Mouse (Mus musculus) hindbrain, embryonic 11.5 days (tissue): ENCODE data around the gene Nipa1. TPM values are rescaled to one million over a fixed set of nuclear protein-coding genes. Genes with fewer than 3 reads are reported as not detected.
"Not testable (repeated sequence)": the region's sequence is repeated elsewhere in the genome, so short reads cannot be mapped to it uniquely, and the experiment has no call there.

Experiments
- ATAC-seq: fragments of 200-750 bp; cut with Nextera tagmentation; 2 replicates; pipeline ENCODE4 v1.8.0; 2017; ENCODE audit warnings: mild to moderate bottlenecking, moderate TSS enrichment, moderate library complexity; ENCODE audit not compliant: low FRiP score
- DNase-seq: peaks from one replicate; pipeline ENCODE4 v3.0.0-alpha.2; 2015; ENCODE audit warnings: low spot score
- H3K27ac ChIP-seq: fragments of 300-500 bp; sonication (generic); 2 replicates; pipeline ENCODE4 v1.5.1; 2014; ENCODE audit warnings: mild to moderate bottlenecking, low read depth, low read length
- H3K27me3 ChIP-seq: fragments of 300-500 bp; sonication (generic); 2 replicates; pipeline ENCODE4 v1.6.1; 2014; ENCODE audit warnings: mild to moderate bottlenecking, low read length, moderate library complexity, mixed read lengths; ENCODE audit not compliant: control insufficient read depth, insufficient read depth
- H3K36me3 ChIP-seq: fragments of 300-500 bp; sonication (generic); 2 replicates; pipeline ENCODE4 v1.6.1; 2014; ENCODE audit warnings: mild to moderate bottlenecking, low read length, moderate library complexity, mixed read lengths; ENCODE audit not compliant: control insufficient read depth, insufficient read depth
- H3K4me1 ChIP-seq: fragments of 300-500 bp; sonication (generic); replicated peaks from 2 replicates; pipeline ENCODE4 v1.6.1; 2014; ENCODE audit warnings: low read length, mixed read lengths; ENCODE audit not compliant: control insufficient read depth, insufficient read depth
- H3K4me2 ChIP-seq: fragments of 300-500 bp; sonication (generic); replicated peaks from 2 replicates; pipeline ENCODE4 v1.6.1; 2014; ENCODE audit warnings: mild to moderate bottlenecking, low read depth, low read length
- H3K4me3 ChIP-seq: fragments of 300-500 bp; sonication (generic); 2 replicates; pipeline ENCODE4 v1.5.1; 2014; ENCODE audit warnings: low read depth, low read length
- H3K9ac ChIP-seq: fragments of 300-500 bp; sonication (generic); 2 replicates; pipeline ENCODE4 v1.6.1; 2014; ENCODE audit warnings: low read depth, low read length
- H3K9me3 ChIP-seq: fragments of 300-500 bp; sonication (generic); 2 replicates; pipeline ENCODE4 v1.6.1; 2016; ENCODE audit warnings: low read length; ENCODE audit not compliant: control insufficient read depth
- WGBS: fragments of 180-500 bp; shearing (Covaris S2); extraction: QIAGEN DNeasy Blood & Tissue Kit; methylation state at CpG from one replicate; pipeline ENCODE4 v1.1.7; 2014; 5-methylcytosine and 5-hydroxymethylcytosine counted together
- polyA plus RNA-seq: library from polyadenylated mRNA; unstranded; fragments of >200 nt; fragmentation: Nextera tagmentation; extraction: Ambion mirVana; gene quantifications from 2 replicates; pipeline ENCODE4 v1.2.1, GENCODE M21; 2014

Gene Nipa1
- polyA plus RNA-seq, 1 experiment from 2014 or later: 11.1 TPM

- Histone ChIP-seq H3K27me3 (no peaks in the 10 kb centered on the region), H3K27ac (no peak overlapping the region), H3K4me1 (no peaks in the 10 kb centered on the region), H3K36me3 (no peaks in the 10 kb centered on the region), H3K4me3 (no peak overlapping the region), H3K9ac (no peak overlapping the region), H3K4me2 (no peak overlapping the region), H3K9me3 (no peaks in the 10 kb centered on the region)
- ATAC-seq (no peak), DNase-seq (no peak)
- 91% methylated on average over 6 of the region's 6 CpGs for WGBS
These were observed 4.6 kb downstream of the Nipa1 start for GRCm38 (mm10) chr7:56015172-56015571.

DNA sequence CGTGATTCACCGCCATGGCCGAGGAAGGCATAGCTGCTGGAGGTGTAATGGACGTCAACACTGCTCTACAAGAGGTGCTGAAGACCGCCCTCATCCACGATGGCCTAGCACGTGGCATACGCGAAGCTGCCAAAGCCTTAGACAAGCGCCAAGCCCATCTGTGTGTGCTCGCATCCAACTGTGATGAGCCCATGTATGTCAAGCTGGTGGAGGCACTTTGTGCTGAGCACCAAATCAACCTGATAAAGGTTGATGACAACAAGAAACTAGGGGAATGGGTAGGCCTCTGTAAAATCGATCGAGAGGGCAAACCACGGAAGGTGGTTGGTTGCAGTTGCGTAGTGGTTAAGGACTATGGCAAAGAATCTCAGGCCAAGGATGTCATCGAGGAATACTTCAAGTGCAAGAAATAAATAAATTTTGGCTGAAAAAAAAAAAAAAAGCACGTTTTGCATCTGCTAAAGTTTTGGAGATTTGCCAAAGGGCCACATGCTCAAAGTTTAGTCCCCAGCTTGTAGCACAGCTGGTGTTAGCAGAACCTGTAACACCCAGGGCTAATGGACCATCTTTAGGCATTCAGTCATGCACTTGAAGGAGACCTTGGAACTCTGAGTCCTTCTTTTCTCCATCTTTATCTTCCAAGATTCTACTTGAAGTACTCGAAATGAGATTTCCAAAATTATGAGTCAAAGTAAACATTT, 5.6 kb downstream of the Nipa1 start:
- H3K4me1 ChIP-seq, H3K4me2 ChIP-seq, DNase-seq, H3K9me3 ChIP-seq, H3K27ac ChIP-seq, ATAC-seq, H3K36me3 ChIP-seq, H3K4me3 ChIP-seq, H3K9ac ChIP-seq, H3K27me3 ChIP-seq: not testable (repeated sequence)
- 90% methylated on average over 6 of the region's 18 CpGs for WGBS

- 96% methylated on average over 14 of the region's 14 CpGs for WGBS
- H3K36me3 ChIP-seq: no peaks in the 10 kb centered on the region
- ATAC-seq: no peak
- H3K27ac ChIP-seq: no peak overlapping the region
- H3K4me3 ChIP-seq: no peak overlapping the region
- DNase-seq: no peak
- H3K4me2 ChIP-seq: no peak overlapping the region
- H3K27me3 ChIP-seq: no peaks in the 10 kb centered on the region
- no peaks in the 10 kb centered on the region for H3K9me3 ChIP-seq
- H3K9ac ChIP-seq: no peak overlapping the region
- H3K4me1 ChIP-seq: no peaks in the 10 kb centered on the region
These were observed 6.3 kb downstream of the Nipa1 start for GRCm38 (mm10) chr7:56013261-56014001.

DNA sequence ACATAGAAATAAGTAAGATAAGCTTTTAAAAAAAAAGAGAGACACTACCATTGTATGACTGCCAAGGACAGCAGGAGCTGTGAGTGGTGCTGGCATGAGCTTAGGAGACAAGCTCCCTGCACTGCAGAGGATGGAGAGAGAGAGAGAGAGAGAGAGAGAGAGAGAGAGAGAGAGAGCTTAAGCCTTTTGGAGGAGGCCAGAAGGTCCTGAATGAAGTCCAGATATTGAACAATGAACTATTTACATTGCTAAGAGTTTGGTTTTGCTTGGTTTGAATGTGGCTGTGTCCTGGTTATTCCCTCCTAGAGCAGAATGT, 8.8 kb downstream of the Nipa1 start:
- no peaks in the 10 kb centered on the region for H3K4me1 ChIP-seq
- H3K27ac ChIP-seq: no peak overlapping the region
- no peaks in the 10 kb centered on the region for H3K36me3 ChIP-seq
- H3K9me3 ChIP-seq: no peaks in the 10 kb centered on the region
- H3K27me3 ChIP-seq: no peaks in the 10 kb centered on the region
- no peak overlapping the region for H3K4me2 ChIP-seq
- no peak overlapping the region for H3K4me3 ChIP-seq
- ATAC-seq (no peak), DNase-seq (no peak)
- no peak overlapping the region for H3K9ac ChIP-seq

DNA sequence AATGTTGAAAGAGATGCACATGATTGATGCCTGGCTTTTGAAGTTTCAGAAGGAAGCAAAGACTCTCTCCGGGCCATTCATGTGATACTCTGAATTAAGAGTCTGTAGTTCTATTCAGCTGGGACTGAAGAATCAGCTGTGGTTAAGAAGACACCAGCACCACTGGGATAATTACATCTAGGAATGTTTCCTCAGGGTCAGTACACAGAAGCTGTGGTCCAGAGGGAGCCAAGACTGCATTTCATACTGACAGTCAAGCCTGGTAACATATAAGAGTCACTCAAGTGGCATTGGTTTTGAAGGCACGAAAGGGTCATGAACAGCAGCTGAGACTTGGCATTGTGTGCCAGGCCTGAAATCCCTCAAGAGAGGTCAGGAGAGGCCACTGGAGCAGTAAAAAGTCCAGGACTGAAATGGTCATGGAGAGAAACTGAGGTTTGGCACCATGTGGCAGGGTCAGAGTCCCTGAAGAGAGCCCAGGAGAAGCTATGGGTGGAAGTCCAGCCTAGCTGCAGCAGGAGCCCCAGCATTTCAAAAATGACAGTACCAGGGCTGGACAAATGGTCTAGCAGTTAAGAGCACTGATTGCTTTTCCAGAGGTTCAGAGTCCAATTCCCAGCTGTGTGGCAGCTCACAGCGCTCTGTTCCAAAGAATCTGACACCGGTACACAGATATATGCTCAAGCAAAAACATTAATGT, 9.3 kb downstream of the Nipa1 start:
- H3K27ac ChIP-seq: no peak overlapping the region
- no peaks in the 10 kb centered on the region for H3K27me3 ChIP-seq
- H3K4me2 ChIP-seq: no peak overlapping the region
- no peak overlapping the region for H3K4me3 ChIP-seq
- no peaks in the 10 kb centered on the region for H3K9me3 ChIP-seq
- WGBS: 77% methylated on average over 4 of the region's 4 CpGs
- no peak overlapping the region for H3K9ac ChIP-seq
- no peak for ATAC-seq
- no peaks in the 10 kb centered on the region for H3K4me1 ChIP-seq
- DNase-seq: no peak
- no peaks in the 10 kb centered on the region for H3K36me3 ChIP-seq

GRCm38 (mm10) chr7:55998997-55999396, 20.8 kb downstream of the Nipa1 start:
- Histone ChIP-seq H3K9ac (no peak overlapping the region), H3K27ac (no peak overlapping the region), H3K36me3 (no peaks in the 10 kb centered on the region), H3K4me2 (no peak overlapping the region), H3K4me3 (no peak overlapping the region), H3K9me3 (no peaks in the 10 kb centered on the region), H3K4me1 (no peaks in the 10 kb centered on the region; the same call in 1 of the 2 replicates), H3K27me3 (no peaks in the 10 kb centered on the region)
- ATAC-seq (no peak), DNase-seq (no peak)
- WGBS: 25% methylated on average over 3 of the region's 4 CpGs

DNA sequence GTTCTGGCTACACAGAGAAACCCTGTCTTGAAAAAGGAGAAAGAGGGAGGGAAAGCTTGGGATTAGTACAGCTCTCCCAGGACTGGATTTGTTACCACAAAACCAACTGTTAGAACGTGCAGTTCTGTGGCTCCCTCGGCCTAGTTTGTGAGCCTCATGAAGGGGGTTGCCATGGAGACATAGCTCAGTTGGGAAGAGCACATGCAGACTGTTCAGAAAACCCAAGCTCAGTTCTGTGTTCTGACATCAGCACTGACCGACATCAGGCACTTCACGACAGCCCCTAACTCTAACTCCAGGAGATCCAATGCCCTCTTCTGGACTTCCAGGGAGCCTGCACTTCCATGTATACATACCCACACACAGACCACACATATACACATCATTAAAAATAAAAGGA, 24.7 kb downstream of the Nipa1 start:
- DNase-seq (no peak), ATAC-seq (no peak)
- Histone ChIP-seq H3K4me3 (no peak overlapping the region), H3K27me3 (no peaks in the 10 kb centered on the region), H3K9ac (no peak overlapping the region), H3K9me3 (no peaks in the 10 kb centered on the region), H3K4me1 (no peaks in the 10 kb centered on the region; the same call in 1 of the 2 replicates), H3K27ac (no peak overlapping the region), H3K4me2 (no peak overlapping the region), H3K36me3 (no peaks in the 10 kb centered on the region)
- WGBS: 55% methylated on average over 4 of the region's 4 CpGs

DNA sequence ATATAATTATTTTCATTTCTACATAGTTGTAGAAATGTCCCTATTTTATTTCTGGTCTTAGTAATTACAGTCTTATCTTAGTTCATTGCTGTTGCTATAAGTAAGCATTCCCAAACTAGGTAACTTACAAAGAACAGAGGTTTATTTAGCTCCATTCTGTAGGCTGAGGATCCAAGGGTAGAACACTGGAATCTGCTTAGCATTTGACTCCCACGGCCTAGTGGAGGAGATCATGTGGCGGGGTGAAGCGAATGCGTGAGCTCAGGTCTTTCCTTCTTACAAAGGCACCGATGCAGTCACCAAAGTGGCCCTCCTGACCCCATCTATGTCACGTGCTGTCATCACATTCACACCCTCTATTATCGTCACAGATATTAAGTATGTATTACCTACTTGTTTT, 27.9 kb downstream of the Nipa1 start:
- Histone ChIP-seq H3K4me2 (no peak overlapping the region), H3K4me3 (no peak overlapping the region), H3K27ac (no peak overlapping the region), H3K4me1 (no peaks in the 10 kb centered on the region), H3K36me3 (no peaks in the 10 kb centered on the region), H3K9ac (no peak overlapping the region), H3K27me3 (no peaks in the 10 kb centered on the region), H3K9me3 (0 out of 2 replicates have a peak, but pooled peaks cover 2% of the 10 kb centered on the region)
- no peak for ATAC-seq
- WGBS: 90% methylated on average over 7 of the region's 7 CpGs
- DNase-seq: no peak
